Mouse (Mus musculus) splenic B cell, adult 2 months (primary cell): ENCODE data around the gene Phkg2.

Experiments
- DNase-seq: peaks from one replicate; pipeline ENCODE4 v3.0.0-alpha.2; 2011; ENCODE audit warnings: low read depth, low spot score
- H3K27me3 ChIP-seq: 2 replicates; pipeline ENCODE4 v1.6.1; 2012; ENCODE audit warnings: mild to moderate bottlenecking, low read length, moderate library complexity, mixed read lengths; ENCODE audit not compliant: control insufficient read depth, poor library complexity, insufficient read depth, severe bottlenecking
- H3K36me3 ChIP-seq: 2 replicates; pipeline ENCODE4 v1.6.1; 2012; ENCODE audit warnings: mild to moderate bottlenecking, low read length, moderate library complexity, mixed read lengths; ENCODE audit not compliant: control insufficient read depth, poor library complexity, insufficient read depth, severe bottlenecking

Gene Phkg2

GRCm38 (mm10) chr7:127588901-127589300, 15.8 kb downstream of the Phkg2 start:
- no peaks in the 10 kb centered on the region for H3K27me3 ChIP-seq
- no peak for DNase-seq
- H3K36me3 ChIP-seq, result peaks cover 8% of the 10 kb centered on the region

- H3K36me3 ChIP-seq, result peaks cover 12% of the 10 kb centered on the region
- no peak for DNase-seq
- no peaks in the 10 kb centered on the region for H3K27me3 ChIP-seq
Observed at GRCm38 (mm10) chr7:127589637-127590036, 16.5 kb downstream of the Phkg2 start.

- peaks cover 23% of the 10 kb centered on the region for H3K36me3 ChIP-seq
- DNase-seq, result no peak
- no peaks in the 10 kb centered on the region for H3K27me3 ChIP-seq
Observed at GRCm38 (mm10) chr7:127591108-127591507, 18.0 kb downstream of the Phkg2 start.

GRCm38 (mm10) chr7:127592575-127592974, 19.4 kb downstream of the Phkg2 start:
- Histone ChIP-seq H3K36me3 (peaks cover 28% of the 10 kb centered on the region), H3K27me3 (no peaks in the 10 kb centered on the region)
- no peak for DNase-seq

GRCm38 (mm10) chr7:127596747-127597146, 23.6 kb downstream of the Phkg2 start:
- Histone ChIP-seq H3K27me3 (no peaks in the 10 kb centered on the region), H3K36me3 (peaks cover 26% of the 10 kb centered on the region)
- no peak for DNase-seq

- peaks cover 17% of the 10 kb centered on the region for H3K36me3 ChIP-seq
- no peaks in the 10 kb centered on the region for H3K27me3 ChIP-seq
- DNase-seq, result no peak
Observed at GRCm38 (mm10) chr7:127600612-127601011, 27.5 kb downstream of the Phkg2 start.

- DNase-seq, result no peak
- Histone ChIP-seq H3K36me3 (peaks cover 12% of the 10 kb centered on the region), H3K27me3 (no peaks in the 10 kb centered on the region)
Observed at GRCm38 (mm10) chr7:127601735-127602134, 28.6 kb downstream of the Phkg2 start.

- Histone ChIP-seq H3K27me3 (no peaks in the 10 kb centered on the region), H3K36me3 (peaks cover 8% of the 10 kb centered on the region)
- no peak for DNase-seq
Observed at GRCm38 (mm10) chr7:127602903-127603302, 29.8 kb downstream of the Phkg2 start.

- Histone ChIP-seq H3K36me3 (peaks cover 8% of the 10 kb centered on the region), H3K27me3 (no peaks in the 10 kb centered on the region)
- no peak for DNase-seq
Observed at GRCm38 (mm10) chr7:127604256-127604655, 31.1 kb downstream of the Phkg2 start.

- no peak for DNase-seq
- H3K27me3 ChIP-seq, result no peaks in the 10 kb centered on the region
- H3K36me3 ChIP-seq, result peaks cover 5% of the 10 kb centered on the region
Observed at GRCm38 (mm10) chr7:127607150-127607549, 34.0 kb downstream of the Phkg2 start.

- Histone ChIP-seq H3K36me3 (no peaks in the 10 kb centered on the region), H3K27me3 (no peaks in the 10 kb centered on the region)
- DNase-seq, result no peak
Observed at GRCm38 (mm10) chr7:127611011-127611410, 37.9 kb downstream of the Phkg2 start.

- Histone ChIP-seq H3K27me3 (no peaks in the 10 kb centered on the region), H3K36me3 (no peaks in the 10 kb centered on the region)
- DNase-seq, result no peak
Observed at GRCm38 (mm10) chr7:127611561-127611960, 38.4 kb downstream of the Phkg2 start.

- no peaks in the 10 kb centered on the region for H3K27me3 ChIP-seq
- DNase-seq, result no peak
- H3K36me3 ChIP-seq, result no peaks in the 10 kb centered on the region
Observed at GRCm38 (mm10) chr7:127613501-127613900, 40.4 kb downstream of the Phkg2 start.

- no peaks in the 10 kb centered on the region for H3K27me3 ChIP-seq
- DNase-seq, result no peak
- no peaks in the 10 kb centered on the region for H3K36me3 ChIP-seq
Observed at GRCm38 (mm10) chr7:127614091-127614490, 41.0 kb downstream of the Phkg2 start.

- Histone ChIP-seq H3K27me3 (no peaks in the 10 kb centered on the region), H3K36me3 (no peaks in the 10 kb centered on the region)
- DNase-seq, result peak; percentile 40
Observed at GRCm38 (mm10) chr7:127614511-127614890, 41.4 kb downstream of the Phkg2 start.
